Mouse (Mus musculus): ENCODE data around the gene Wiz.

Gene Wiz

DNA sequence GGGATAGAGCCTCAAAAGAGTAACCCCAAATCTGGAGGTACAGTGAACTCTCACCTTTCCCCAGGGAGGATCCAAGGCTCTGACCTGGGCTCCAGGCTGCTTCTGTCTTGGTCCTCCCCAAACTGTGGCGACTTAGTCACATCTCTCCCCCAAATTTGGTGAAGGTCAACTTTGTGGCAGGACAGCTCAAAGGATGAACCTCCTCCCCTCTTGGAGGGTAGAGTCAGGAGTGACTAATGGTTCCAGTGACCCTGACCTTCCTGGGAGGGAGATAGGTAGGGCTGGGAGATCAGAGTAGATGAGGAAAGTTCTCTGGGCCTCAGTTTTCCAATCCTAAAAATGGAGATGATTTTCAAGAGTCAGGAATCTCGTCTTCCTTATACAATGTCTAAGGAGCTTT, 10.5 kb downstream of the Wiz start:
- no peak for DNase-seq (ENCODE audit: low read depth)

DNA sequence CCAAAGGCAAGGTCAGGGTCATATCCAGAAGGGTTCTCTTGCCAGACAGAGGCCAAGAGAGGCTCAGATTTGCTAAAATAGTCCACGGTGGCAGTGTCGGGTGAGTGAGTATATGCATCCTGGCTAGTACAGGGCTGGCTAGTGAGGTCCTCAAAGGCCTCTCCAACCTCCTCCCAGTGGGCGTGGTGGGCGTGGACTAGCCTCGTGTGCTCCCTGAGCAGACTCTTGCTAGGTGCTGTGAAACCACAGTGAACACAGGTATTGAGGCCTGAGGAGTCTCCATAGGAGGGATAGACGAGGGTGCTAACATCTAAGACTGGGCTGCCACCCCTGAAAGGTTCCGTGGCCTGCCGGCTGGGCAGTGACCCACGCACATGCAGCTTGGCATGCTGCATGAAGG, 12.1 kb downstream of the Wiz start:
- DNase-seq (ENCODE audit: low read depth): no peak

DNA sequence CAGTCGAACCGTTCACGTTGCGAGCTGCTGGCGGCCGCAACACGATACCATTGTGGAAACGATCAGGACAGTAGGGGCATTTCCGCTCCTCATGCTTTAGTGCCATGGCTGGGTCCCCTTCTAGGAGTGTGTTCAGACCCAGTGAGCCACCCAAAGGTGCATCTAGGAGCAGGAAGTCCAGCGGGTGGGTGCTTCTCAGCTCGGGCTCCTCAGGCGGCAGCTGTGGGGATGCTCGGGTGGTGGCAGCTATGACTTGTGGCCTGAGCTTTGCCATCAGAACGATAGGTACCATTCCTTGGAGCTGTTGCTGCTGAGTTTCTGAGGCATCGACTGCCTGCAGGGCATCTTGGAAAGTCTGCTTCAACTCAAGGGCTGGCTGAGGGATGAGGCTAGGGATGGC, 12.8 kb downstream of the Wiz start:
- DNase-seq (ENCODE audit: low read depth): no peak

DNA sequence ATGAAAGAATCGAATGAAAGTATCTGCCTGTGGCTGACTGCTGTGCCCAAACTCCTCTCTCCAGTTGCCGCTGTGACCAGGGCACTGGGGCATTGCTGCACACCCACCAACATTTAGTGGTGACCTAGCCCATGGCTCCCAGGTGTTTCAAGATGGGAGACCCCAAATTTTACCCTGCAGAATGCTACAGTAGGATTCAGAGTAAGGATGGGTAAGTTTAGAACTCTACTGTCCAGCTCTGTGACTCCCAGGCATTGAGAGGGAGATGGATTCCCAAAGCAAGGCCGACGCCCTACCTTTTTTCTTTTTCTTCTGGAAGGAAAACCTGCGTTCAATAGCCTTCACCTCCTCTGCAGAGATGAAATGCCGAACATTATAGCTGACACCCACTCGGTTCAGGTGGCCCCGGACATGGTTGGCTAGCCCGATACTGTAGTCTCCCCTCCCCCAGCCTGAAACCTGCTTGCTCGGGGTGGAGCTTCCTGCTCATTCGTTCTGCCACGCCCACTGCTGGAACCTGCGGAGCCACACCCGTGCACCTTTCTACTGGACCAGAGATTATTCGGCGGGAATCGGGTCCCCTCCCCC, 20.2 kb downstream of the Wiz start:
- peak; percentile 66 for DNase-seq (ENCODE audit: low read depth)

DNA sequence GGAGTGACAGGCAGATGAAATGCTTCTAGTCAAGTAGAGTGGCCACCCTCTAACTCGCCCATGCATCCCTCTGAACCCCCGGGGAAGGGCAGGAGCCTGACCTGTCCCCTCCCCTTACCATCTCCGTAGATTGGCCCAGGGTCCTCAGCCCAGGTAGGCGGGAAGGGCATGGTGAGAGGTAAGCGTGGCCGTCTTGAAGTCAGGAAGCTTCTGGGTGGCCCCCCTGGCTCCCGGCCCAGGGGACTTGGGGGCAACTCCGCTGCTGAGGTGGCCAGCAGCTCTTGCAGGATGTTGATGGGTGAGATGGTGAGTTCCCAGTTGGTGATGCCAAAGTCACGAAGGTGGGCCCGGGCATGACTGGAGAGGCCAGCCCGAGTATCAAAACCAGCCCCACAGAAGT, 21.5 kb downstream of the Wiz start:
- no peak for DNase-seq (ENCODE audit: low read depth)

DNA sequence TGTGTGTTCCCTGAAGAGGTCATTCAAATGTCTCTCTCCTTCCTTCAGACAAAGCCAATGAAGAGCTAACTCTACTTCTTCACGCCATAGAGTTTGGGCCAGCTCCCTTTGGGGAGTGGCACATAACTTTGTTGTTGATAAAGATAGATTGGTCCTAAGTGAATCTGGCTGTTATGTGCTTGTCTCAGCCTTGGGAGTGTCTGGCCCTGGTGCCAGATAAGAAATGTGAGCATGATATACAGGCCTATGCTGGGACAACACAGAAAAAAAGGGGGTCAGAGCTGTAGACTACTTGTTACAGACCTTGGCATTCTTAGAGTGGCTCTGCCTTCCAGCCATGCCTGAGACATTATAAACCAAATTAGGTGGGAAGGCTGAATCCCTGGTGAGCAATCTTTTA, 23.9 kb downstream of the Wiz start:
- DNase-seq (ENCODE audit: low read depth): no peak

DNA sequence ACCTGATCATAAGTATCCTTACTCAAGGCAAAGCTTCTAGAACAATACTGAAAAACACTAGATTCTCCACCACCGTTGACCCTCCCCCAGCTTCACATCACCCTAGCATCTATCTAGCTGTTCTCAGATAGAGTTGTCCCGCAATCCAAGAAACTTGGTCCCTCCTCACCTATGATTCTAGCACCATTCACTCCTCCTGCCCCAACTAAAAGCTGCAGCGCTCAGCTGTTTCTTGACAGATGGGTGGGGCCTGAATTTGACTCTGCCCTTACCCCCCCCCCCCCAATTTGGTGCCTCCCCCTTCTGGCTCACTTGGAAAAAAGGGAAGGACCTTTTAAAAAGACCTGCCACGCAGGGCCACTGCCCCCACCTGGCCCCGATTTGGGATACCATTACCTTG, 24.4 kb downstream of the Wiz start:
- DNase-seq (ENCODE audit: low read depth): no peak

DNA sequence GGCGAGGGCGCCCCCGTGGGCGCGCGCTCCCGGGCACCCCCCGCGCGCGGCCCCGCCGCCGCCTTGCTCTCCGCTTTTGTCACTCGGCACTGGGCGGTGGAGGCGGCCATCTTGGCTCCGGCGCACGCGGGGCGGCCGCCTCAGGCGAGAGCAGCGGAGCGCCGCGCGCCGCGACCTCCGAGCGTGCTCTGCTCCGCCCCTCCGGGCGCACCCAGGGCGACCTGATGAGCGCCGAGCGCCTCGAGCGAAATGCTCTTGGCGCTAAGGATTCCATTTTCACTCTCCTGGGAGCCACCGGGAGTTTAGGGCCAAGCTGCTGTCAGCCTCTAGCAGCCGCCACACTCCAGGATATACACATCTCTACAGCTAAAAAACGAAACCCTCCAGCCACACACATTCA, 24.9 kb downstream of the Wiz start:
- peak; percentile 87 for DNase-seq (ENCODE audit: low read depth)

DNA sequence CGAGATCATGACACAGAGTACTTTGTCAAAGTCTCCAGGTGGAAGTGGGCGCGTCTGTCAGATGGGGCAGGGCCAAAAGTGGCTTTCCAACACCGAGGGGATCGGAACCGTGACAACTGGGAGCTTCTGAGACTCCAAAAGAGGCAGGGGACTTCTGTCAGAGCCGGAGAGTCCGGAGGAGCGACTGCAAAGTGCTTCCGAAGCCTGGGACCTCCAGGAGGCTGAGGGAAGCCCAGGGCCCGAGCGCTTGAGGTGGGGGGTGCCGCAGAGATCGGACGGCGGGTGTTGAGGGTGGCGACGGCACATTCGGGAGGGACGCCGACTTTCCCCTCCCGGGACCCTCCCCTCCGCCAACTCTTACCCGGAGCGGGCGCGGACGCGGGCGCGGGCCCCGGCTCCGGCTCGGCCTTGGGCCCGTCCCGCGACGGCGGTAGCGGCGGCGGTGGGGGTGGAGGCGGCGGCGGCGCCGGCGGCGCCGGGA, 25.4 kb downstream of the Wiz start:
- DNase-seq (ENCODE audit: low read depth): peak; percentile 41

DNA sequence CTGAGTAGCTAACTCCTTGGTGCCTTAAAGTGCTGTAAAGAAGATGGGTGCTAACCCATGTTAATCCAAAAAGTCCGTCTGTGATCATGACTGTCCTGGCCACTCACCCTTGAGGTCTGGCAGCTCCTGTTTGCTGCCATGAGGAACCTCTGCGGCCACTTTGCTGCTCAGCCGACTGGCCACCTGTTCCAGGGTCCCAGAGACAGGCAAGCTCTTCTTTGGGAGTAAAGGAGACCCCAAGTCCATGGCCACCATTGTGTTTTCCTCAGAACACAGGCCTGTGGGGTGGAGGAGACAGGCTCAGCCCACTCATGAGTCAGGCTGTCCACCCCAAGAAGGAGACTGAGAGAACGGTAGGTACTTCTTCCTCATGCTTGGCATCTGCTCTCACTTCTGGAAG, 26.6 kb downstream of the Wiz start:
- no peak for DNase-seq (ENCODE audit: low read depth)

DNA sequence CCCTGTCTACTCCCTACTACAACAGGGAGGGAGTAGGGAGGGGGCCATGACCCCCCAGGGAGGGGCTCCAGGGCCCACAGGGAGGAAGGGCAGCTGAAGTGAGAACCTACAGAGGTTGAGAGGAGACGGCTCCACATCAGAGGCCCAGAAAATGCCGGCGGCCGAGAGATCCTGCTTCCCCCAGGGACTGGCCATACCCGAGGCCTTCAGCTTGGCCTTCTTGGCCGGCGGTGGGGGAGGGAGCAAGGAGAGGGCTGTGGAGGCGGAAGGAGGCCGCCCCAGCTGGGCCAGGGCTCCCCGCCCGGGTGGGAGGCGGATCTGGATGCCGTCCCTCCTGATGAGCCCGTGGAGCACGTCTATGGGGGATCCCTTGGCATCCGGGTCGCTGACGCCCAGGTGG, 29.3 kb downstream of the Wiz start:
- no peak for DNase-seq (ENCODE audit: low read depth)

DNA sequence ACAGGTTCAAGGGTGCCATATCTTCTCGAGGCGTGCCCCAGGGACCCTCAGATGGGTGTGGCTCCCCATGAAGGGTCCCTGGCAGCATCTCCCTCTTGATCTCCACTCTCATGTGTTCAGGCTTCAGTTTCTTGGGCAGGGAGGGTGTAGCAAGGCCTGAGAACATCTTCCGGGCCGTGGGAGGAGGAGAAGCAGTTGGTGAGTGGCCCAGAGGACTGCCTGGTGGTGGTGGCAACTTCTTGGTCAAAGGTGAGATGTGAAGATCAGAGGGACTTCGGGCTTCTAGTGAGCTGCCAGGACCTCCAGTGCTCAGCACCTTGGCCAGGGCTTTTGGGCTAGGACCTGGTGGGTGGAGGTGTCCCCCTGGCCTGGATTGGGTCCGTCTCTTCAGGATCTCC, 30.3 kb downstream of the Wiz start:
- no peak for DNase-seq (ENCODE audit: low read depth)

DNA sequence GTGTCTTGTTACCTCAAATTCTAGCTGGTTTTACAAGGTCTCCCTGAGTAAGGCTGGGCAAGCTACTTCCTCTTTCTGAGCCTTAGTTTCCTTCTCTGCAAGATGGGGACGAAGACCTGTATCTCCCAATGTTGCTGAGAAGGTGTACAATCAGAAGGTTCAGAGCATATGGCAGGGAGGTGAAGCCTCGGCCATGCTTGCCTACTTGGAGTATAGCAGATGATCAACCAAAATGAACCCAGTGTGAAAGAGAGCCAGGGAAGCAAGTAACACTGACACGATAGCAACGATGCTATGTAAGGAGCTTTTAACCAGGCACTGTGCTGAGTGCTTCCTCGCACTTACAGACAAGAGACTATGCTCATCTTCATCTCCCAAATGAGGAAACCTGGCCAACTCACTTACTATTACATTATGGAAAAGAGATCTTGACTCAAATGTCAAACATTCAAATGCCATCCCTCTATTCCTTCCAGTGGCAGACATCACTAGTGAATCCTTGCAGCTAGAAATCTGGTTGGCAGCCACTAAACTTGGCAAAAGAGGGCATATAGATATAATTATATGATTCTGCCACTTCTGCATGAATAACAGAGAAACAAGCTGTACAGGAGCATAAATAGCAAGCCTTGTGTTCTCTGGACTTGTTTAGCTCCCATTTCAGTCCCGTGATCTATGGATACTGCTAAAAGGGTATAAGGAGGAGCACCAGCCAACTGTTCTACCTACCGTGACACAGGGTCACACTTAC, 30.9 kb downstream of the Wiz start:
- DNase-seq (ENCODE audit: low read depth): no peak

DNA sequence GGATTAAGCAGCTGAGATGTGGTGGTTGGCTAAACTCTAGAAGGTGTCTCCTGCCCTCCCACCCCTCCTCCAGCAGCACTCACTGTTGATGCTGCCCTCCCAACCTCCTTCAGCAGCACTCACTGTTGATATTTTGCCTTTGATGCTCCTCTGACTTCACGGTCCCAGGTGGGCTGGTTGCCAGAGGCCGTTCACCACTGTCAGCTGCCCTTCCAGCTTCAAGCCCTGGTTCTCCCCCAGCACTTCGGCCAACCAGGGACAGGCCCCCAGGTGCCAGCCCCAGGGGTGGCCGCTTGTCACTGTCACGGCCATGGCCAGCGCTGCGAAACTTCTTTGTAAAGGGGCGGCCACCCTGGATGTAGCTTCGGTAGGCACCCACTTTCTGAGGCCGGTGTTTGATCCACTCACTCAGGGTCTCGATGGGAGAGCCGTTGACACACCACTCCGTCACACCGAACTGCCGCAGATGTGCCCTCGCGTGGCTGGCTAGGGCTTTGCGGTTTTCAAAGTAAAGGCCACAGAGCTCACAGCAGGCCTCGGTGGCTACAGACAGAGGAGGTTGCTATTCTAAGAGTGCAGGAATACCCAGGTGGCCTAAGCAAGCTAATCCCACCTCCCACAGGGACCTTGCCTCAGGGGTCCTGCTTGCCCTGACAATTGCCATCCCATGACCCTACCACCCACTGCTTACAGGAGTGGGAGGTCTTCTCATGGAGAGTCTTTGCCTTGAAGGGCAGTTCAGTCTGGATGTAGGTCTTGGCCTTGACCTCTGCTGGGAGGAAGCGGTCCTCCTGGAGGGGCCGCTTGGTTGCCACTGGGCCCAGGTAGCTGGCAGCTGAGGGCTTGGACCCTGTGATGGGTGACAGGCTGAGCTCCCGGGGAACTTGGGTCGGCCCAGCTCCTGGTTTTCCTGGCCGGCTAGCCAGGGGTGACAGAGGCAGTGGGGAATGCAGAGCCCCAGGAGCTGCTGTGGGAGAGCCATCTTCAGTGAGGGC, 32.2 kb downstream of the Wiz start:
- DNase-seq (ENCODE audit: low read depth): no peak

DNA sequence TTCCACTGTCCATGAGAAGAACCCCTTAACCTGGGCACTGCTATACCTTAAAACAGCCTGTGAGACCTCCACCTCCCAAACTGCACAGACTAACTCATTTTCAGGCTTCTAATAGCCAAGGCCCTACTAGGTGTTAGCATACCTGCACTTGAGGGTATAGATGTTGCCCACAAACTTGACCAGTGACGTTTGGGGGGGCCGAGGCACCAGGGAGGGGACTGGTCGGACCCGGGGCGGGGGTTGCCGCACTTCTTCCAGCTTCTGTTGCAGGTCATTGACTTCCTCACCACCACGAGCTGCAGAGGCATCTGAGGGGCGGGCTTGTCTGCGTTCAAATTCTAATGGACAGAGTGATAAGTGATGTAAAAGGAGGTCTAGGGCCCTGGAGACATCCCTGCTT, 33.0 kb downstream of the Wiz start:
- DNase-seq (ENCODE audit: low read depth): no peak

DNA sequence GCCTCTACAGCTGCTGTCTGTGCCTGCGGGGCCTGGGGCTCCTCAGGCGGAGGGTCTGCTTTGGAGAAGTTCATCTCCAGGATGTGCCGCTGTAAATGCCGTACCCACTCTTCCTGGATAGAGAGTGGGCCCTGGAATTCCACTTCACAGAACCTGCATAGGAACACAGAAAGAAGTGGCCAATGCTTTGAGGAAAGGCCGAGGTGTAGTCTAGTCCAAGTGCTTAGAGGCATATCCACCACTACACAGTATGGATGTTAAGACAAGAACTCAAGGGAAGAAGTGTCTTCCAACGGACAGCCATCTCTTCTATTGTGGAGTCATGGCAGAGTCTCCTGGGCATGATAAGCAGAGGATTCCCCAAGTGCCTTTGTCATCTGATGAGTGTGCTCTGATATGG, 34.2 kb downstream of the Wiz start:
- no peak for DNase-seq (ENCODE audit: low read depth)

DNA sequence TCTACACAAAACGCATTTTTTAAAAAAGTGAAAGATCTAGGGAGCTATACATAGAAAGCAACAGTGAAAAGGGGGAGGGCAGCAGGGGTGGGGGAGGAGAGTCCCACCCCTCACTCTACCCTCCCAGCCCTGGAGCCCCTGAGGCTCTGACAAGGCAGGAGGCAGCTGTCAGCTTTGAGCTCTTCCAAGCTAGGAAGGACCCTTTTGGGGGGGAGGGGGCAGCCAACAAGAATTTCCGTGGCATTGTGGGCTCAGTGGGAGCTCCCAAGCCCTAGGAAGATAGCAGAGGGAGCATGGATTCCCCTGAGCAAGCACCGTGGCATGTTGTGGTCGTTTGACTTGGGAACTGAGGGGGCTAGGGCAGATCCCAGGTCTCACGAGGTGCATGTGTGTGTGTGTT, 35.0 kb downstream of the Wiz start:
- DNase-seq (ENCODE audit: low read depth): no peak

DNA sequence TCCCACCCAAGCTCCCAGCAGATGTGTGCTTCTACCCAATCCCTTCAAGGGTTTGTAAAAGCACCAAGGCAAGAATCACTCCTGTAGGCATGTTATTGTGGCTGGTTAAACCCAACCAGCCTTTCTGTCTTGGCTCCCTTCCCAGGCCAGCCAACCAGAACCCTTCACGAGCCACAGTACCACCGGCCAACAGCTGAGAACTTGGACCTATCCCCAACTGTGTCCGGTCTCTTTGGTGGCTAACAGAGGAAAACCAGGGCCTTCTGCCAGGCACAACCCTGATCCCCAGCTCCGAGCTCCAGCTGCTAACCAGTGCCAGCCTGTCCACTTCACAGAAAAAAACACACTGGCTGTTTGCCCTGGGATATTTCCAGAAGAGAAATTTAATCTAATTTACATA, 35.5 kb downstream of the Wiz start:
- no peak for DNase-seq (ENCODE audit: low read depth)

DNA sequence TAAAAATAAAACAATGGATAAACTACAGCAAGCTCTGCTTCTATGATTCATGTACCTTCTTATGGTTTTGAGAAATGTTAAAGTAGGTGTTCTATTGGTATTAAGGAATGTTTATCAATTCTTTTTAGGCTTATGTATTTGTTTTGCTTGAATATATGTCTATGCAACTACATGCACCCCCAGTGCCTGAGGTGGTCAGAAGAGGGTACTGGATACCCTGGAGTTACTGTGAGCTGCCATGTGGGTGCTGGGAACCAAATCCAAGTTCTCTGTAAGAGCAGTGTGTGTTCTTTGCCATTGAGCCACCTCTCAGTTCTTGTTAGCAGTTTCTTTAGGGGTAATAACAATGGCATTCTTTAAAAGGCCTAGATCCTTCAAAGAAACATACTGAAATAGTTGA, 37.5 kb downstream of the Wiz start:
- DNase-seq (ENCODE audit: low read depth): no peak

DNA sequence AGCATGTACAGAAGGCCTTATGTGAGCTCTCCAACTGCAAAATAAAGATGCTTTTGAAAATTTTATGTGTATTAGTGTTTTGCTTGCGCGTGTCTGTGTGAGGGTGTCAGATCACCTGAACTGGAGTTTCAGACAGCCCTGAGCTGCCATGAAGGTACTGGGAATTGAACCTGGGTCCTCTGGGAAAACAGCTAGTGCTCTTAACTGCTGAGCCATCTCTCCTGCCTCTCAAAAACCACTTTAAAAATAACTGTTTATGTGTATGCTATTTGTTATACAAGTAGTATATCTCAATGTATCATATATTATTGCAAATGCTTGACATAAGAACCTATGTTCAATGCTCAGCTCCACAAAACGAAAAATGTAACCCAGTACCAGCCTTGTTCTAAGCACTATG, 38.0 kb downstream of the Wiz start:
- no peak for DNase-seq (ENCODE audit: low read depth)

DNA sequence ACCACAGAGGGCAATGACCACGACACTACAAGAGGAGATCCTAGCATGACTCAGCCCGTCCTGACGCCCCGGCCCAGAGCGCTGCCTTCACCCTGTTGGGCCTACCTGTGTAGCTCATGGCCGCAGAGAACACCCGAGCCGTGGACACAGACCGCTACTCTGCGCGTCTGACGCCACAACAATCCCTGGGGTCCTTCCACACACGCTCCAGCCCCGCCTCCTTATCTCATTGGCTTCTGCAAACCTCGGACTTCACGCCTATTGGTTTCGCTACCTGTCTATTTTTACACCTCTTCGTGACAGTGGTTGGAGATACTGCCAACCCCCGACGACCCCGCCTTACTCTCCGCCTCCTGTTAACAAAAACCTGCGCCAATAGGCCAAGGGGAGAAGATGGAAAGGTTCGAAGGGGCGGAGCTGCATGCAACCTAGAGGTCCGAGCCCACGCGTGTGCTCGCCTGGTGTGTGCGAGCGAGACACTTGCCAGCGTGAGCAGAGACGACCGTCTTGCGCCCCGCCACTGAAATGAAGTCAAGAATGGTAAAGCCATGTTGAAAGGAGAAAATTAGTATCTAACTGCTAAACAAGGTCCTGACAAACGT, 38.8 kb downstream of the Wiz start, which contains the start of gene Akap8l:
Gene Akap8l, minus strand, starts transcription at position 226 of the 602 bp plus-strand sequence.
- DNase-seq (ENCODE audit: low read depth): peak; percentile 97

DNA sequence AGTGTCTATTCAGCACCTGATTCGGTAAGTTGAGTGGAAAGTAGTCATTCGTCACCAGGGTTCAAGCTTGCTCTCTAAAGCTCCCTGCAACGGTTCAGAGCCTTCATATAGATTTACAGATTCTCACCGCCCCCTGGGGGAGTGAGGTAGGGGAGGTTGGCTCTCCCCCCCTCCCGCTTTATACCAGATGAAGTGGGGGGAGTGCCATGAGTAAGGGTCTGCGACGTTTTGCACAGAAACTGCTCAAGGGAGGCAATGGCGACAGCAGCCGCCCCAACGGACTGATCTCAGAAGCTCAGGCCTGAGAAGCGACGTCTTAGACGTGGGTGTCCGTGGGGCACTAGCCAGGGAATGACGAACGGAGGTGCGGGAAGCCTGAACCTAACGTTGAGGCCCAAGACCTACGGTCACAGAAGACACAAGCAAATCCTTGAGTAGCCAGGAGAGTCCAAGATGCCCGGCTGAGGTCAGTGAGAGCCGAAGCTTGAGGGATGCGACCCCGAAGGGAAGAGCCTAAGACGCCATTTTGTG, 39.3 kb downstream of the Wiz start:
- peak; percentile 54 for DNase-seq (ENCODE audit: low read depth)
